Mouse (Mus musculus) midbrain, embryonic 12.5 days (tissue): ENCODE measurements around the gene Naaladl1. TPM values are rescaled to one million over a fixed set of nuclear protein-coding genes. Genes with fewer than 3 reads are reported as not detected.

Experiments
- ATAC-seq: fragments of 200-750 bp; cut with Nextera tagmentation; 2 replicates; pipeline ENCODE4 v1.8.0; 2017; ENCODE audit warnings: low read depth, moderate TSS enrichment, moderate library complexity; ENCODE audit not compliant: low FRiP score
- H3K27ac ChIP-seq: fragments of 300-500 bp; sonication (generic); replicated peaks from 2 replicates; pipeline ENCODE4 v1.5.1; 2016; ENCODE audit warnings: mild to moderate bottlenecking
- H3K27me3 ChIP-seq: fragments of 300-500 bp; sonication (generic); 2 replicates; pipeline ENCODE4 v1.6.1; 2016; ENCODE audit warnings: mild to moderate bottlenecking
- H3K36me3 ChIP-seq: fragments of 300-500 bp; sonication (generic); 2 replicates; pipeline ENCODE4 v1.6.1; 2016
- H3K4me1 ChIP-seq: fragments of 300-500 bp; sonication (generic); 2 replicates; pipeline ENCODE4 v1.6.1; 2016
- H3K4me2 ChIP-seq: fragments of 300-500 bp; sonication (generic); replicated peaks from 2 replicates; pipeline ENCODE4 v1.6.1; 2016; ENCODE audit warnings: mild to moderate bottlenecking, moderate library complexity
- H3K4me3 ChIP-seq: fragments of 300-500 bp; sonication (generic); 2 replicates; pipeline ENCODE4 v1.5.1; 2016; ENCODE audit warnings: mild to moderate bottlenecking
- H3K9ac ChIP-seq: fragments of 300-500 bp; sonication (generic); replicated peaks from 2 replicates; pipeline ENCODE4 v1.6.1; 2016; ENCODE audit warnings: mild to moderate bottlenecking, moderate library complexity
- H3K9me3 ChIP-seq: fragments of 300-500 bp; sonication (generic); 2 replicates; pipeline ENCODE4 v1.6.1; 2016; ENCODE audit warnings: mild to moderate bottlenecking
- WGBS: fragments of 180-500 bp; shearing (Covaris S2); methylation state at CpG from one replicate; pipeline ENCODE4 v1.1.7; 2016; 5-methylcytosine and 5-hydroxymethylcytosine counted together
- polyA plus RNA-seq: library from polyadenylated mRNA; unstranded; fragments of >200 nt; fragmentation: Nextera tagmentation; extraction: Ambion mirVana; gene quantifications from 2 replicates; pipeline ENCODE4 v1.2.1, GENCODE M21; 2016

The Naaladl1 gene
- polyA plus RNA-seq, 1 experiment from 2014 or later = 0.94 TPM

DNA sequence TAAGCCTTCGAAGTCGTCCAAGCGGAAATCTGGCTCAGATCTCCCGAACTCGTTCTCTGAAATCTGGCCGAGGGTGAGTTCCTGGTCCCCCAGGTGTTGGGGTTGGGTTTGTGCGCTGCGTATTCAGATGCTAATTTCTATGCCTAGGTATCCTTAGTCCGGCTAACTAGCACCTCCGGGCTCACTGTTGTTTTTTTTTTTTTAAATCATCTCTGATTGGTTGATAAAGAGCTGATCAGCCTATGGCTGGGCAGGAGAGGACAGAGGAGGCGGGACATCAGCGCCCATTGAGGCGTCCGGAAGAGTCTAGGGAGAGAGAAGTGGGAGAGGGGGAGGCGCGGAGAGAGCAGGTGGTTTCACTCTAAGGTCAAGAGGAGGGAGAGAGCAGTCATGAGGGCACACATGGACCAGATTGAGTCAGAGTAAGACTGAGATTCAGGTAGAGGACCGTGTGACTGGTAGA, 20.1 kb upstream of the Naaladl1 start:
- H3K4me3 ChIP-seq = peak overlapping the region; percentile 79
- H3K27ac ChIP-seq = 0 out of 2 replicates have a peak overlapping the region, but pooled peaks have one; percentile 49
- WGBS = under 1% methylated on average over 17 of the region's 17 CpGs
- no peaks in the 10 kb centered on the region for H3K27me3 ChIP-seq
- peak overlapping the region; percentile 89 for H3K4me2 ChIP-seq
- H3K9me3 ChIP-seq = no peaks in the 10 kb centered on the region
- peak; percentile 64 for ATAC-seq
- H3K36me3 ChIP-seq = peaks cover 61% of the 10 kb centered on the region
- peaks cover 26% of the 10 kb centered on the region for H3K4me1 ChIP-seq
- peak overlapping the region; percentile 56 for H3K9ac ChIP-seq

DNA sequence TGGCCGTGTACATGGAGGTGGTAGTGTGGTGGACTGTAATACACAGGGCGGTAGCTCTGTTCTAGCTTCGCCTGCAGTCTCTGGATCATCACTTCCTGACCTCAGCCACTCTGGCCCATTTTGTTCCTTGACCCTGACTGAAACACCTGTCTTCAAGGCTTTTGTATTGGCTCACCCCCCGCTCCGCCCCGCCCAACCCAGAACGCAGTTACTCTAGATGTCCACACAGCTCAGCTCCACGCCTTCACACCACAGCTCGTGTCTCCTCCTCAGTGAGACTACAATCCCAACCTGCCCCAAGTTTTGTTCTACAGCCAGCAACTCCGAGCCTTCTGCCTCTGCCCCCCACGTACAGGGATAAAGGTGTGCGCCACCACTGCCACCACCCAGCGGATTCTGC, 16.7 kb upstream of the Naaladl1 start:
- no peaks in the 10 kb centered on the region for H3K9me3 ChIP-seq
- WGBS = 93% methylated on average over 13 of the region's 13 CpGs
- H3K27ac ChIP-seq = no peak overlapping the region
- H3K27me3 ChIP-seq = no peaks in the 10 kb centered on the region
- peaks cover 20% of the 10 kb centered on the region for H3K4me1 ChIP-seq
- H3K4me3 ChIP-seq = no peak overlapping the region
- no peak for ATAC-seq
- H3K4me2 ChIP-seq = no peak overlapping the region
- no peak overlapping the region for H3K9ac ChIP-seq
- H3K36me3 ChIP-seq = peaks cover 64% of the 10 kb centered on the region

DNA sequence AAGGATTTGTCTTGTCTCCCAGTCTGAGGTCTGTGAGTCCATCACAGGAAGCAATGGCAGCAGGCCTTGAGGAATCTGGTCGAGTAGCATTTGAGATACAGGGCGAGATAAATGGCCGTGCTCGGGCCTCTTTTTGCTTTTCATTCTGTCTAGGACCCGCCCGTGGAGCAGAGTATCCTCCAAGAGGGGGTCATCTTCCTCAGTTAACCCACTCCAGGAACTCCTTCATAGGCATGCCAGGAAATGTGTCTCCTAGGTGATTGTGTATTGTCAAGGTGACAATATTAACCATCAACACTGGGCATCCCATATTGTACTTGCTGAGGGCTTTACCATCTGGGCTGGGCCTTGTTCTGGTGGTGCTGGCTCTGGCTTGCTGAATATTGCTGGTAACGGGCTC, 11.5 kb upstream of the Naaladl1 start, which contains the start of gene AC131692.1:
TSS of gene AC131692.1 (plus strand) at position 301 of the 400 bp plus-strand sequence.
- H3K27ac ChIP-seq = no peak within 1 kb of the TSS
- H3K4me3 ChIP-seq = no peak within 1 kb of the TSS
- no peaks in the 10 kb centered on the region for H3K4me1 ChIP-seq
- H3K36me3 ChIP-seq = peaks cover 54% of the 10 kb centered on the region
- H3K9ac ChIP-seq = no peak within 1 kb of the TSS
- no peak for ATAC-seq
- no peak within 1 kb of the TSS for H3K4me2 ChIP-seq
- H3K27me3 ChIP-seq = no peaks in the 10 kb centered on the region
- WGBS = 95% methylated on average over 7 of the region's 7 CpGs
- H3K9me3 ChIP-seq = no peaks in the 10 kb centered on the region

DNA sequence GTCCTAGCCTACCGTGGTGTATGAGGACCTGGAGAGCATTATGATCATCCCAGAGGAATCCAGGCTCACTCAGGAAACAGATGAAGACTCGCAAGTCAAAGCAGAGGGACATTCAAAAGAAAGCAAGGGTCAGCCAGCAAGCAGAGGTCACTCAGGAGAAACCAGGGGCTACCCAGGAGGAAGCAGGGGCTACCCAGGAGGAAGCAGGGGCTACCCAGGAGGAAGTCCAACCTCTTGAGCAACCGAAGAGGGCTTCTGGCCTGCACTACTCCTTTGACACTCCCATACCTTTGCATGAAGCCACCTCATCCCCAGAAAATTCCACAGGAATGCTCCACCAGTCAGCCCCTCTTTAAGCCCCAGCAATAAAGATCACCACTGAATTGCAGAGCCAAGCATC, 7.7 kb upstream of the Naaladl1 start:
- WGBS = 89% methylated on average over 3 of the region's 3 CpGs
- Histone ChIP-seq H3K4me1 (no peaks in the 10 kb centered on the region), H3K9ac (no peak overlapping the region), H3K27ac (no peak overlapping the region), H3K27me3 (no peaks in the 10 kb centered on the region), H3K4me2 (no peak overlapping the region), H3K36me3 (peaks cover 27% of the 10 kb centered on the region), H3K4me3 (no peak overlapping the region), H3K9me3 (no peaks in the 10 kb centered on the region)
- ATAC-seq = no peak

DNA sequence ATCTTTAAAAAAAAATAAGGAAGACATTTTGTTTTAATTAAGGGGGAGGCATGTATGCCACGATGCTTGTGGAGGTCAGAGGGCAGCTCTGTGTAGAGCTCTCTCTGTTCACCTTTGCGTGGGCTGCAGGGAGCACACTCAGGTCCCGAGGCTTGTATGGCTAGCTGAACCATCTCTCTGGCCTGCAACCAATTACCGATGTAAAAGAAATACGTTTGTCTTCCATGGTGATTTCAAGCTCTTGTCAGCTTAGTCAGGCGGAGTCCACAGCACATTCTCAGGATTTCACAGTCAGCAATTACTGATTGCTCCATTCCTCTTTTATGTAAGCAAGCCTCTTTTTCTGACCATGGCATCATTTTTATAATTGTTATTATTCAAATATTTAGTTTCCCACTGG, 4.4 kb upstream of the Naaladl1 start:
- WGBS = 83% methylated on average over 6 of the region's 6 CpGs
- H3K4me1 ChIP-seq = no peaks in the 10 kb centered on the region
- no peaks in the 10 kb centered on the region for H3K27me3 ChIP-seq
- no peak for ATAC-seq
- H3K27ac ChIP-seq = no peak overlapping the region
- H3K4me3 ChIP-seq = no peak overlapping the region
- H3K36me3 ChIP-seq = peaks cover 5% of the 10 kb centered on the region; the same call in 1 of the 2 replicates
- no peak overlapping the region for H3K9ac ChIP-seq
- no peak overlapping the region for H3K4me2 ChIP-seq
- H3K9me3 ChIP-seq = no peaks in the 10 kb centered on the region

DNA sequence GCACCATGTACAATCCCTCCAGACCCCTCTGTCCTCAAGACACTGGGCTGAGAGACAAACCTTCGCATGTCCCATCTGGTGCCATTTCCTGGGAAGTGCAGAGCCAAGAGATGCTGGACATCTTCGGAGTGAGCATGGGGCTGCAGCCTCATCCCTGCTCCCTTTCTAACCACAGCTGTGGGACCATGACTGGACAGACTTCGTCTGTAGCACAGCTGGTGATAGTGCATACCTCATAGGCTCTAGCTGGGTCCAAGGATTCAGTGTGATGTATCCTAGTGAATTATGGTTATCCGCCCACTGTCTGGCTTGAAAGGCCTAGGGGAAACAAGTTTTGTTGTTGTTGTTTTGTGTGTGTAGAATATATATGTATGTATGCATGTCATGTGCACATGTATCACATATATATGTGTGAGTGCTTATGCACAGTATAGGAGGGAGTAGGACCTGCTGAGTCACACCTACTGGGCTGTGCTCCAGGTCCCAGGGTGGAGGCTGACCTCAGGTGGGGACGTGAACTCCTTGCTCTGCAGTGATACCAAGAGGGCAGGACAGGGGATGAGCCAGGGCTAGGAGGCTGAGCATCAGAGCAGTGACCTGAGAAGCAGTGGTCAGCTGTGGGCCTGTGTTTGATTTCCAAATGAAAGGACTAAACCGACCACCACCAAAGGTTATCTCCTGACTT, 3.3 kb upstream of the Naaladl1 start:
- Histone ChIP-seq H3K4me3 (no peak overlapping the region), H3K9ac (no peak overlapping the region), H3K4me2 (no peak overlapping the region), H3K36me3 (peaks cover 2% of the 10 kb centered on the region; the same call in 1 of the 2 replicates), H3K9me3 (no peaks in the 10 kb centered on the region), H3K27ac (no peak overlapping the region), H3K4me1 (no peaks in the 10 kb centered on the region), H3K27me3 (no peaks in the 10 kb centered on the region)
- WGBS = 82% methylated on average over 6 of the region's 6 CpGs
- ATAC-seq = no peak

DNA sequence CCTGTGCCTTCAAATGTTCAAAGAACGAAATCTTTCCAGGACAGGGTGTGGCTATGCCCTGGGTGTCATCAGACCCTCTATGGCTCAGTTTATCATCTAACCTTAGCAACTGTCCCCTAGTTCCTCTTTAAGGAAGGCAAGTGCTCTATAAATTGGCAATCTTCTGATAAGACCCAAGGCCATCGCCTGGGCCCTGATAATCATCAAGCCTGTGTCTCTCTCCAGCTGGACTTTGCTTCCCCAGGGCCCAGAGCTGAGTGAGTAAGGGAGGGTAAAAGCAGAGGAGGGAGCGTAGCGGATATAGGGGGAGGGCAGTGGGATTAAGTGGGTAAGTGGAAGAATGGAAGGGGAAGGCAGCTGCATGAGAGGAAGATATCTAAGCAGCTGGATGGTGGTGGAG, 1.1 kb upstream of the Naaladl1 start:
- H3K27ac ChIP-seq = no peak overlapping the region
- WGBS = 71% methylated on average over 4 of the region's 4 CpGs
- no peak overlapping the region for H3K4me2 ChIP-seq
- H3K9me3 ChIP-seq = no peaks in the 10 kb centered on the region
- H3K36me3 ChIP-seq = 0 out of 2 replicates have a peak, but pooled peaks cover 2% of the 10 kb centered on the region
- ATAC-seq = no peak
- H3K27me3 ChIP-seq = no peaks in the 10 kb centered on the region
- H3K4me3 ChIP-seq = no peak overlapping the region
- no peaks in the 10 kb centered on the region for H3K4me1 ChIP-seq
- no peak overlapping the region for H3K9ac ChIP-seq

DNA sequence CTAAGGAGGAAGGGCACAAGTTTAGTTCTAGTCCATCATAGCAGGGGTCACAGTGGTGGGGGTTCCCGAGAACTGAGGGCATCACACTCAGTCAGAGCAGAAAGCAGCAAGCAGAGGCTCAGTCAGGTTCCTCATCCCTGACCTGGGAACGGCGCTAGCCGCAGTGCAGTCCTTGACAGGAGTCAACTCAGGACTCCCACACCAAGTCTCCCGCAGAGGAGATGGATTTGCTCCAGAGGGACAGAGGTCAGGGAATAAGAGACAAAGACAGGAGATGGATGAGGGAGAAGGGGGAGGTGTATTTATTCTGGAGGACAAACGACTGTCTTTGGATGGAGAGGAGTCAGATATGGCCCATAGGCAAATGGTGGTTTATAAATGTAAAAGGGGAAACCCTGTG, 7.5 kb downstream of the Naaladl1 start:
- no peak for ATAC-seq
- peaks cover 12% of the 10 kb centered on the region for H3K4me1 ChIP-seq
- 72% methylated on average over 6 of the region's 6 CpGs for WGBS
- no peak overlapping the region for H3K4me2 ChIP-seq
- H3K4me3 ChIP-seq = no peak overlapping the region
- H3K9ac ChIP-seq = no peak overlapping the region
- H3K27ac ChIP-seq = no peak overlapping the region
- H3K27me3 ChIP-seq = no peaks in the 10 kb centered on the region
- H3K9me3 ChIP-seq = no peaks in the 10 kb centered on the region
- H3K36me3 ChIP-seq = peaks cover 24% of the 10 kb centered on the region

DNA sequence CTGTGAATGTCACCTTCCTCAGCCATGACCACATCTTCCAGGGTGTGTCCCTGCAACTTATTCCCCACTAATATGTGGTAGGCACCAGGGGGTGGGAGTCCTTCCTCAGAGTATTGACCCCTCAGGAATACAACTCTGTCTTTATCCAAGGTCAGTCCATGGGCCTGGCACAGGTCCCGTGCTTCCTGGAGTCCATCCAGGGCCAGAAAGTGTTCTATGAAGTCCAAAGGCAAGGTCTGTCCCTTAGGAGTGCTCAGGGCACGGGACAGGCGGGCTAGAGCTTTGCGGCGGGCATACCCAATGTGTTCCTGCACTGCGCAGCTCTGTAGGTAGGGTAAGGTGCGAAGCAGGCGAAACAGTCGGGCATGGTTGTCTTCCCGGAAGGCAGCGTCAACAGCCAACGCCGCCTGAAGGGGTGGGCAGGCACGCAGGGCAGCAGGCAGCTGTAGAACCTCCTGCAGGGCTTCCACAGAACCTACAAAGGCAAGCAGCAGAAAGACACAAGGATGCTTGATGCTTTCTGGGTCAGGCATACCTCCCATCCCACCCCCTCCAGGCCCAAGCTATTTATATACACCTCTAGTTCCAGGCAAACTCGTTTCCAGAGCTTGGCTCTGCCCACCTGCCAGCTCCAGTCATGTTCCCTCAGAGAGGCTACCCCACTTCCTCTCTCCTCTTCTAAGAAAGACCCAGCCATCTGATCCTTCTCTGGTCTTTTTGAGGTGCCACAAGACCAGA, 10.7 kb downstream of the Naaladl1 start:
- peaks cover 24% of the 10 kb centered on the region for H3K36me3 ChIP-seq

DNA sequence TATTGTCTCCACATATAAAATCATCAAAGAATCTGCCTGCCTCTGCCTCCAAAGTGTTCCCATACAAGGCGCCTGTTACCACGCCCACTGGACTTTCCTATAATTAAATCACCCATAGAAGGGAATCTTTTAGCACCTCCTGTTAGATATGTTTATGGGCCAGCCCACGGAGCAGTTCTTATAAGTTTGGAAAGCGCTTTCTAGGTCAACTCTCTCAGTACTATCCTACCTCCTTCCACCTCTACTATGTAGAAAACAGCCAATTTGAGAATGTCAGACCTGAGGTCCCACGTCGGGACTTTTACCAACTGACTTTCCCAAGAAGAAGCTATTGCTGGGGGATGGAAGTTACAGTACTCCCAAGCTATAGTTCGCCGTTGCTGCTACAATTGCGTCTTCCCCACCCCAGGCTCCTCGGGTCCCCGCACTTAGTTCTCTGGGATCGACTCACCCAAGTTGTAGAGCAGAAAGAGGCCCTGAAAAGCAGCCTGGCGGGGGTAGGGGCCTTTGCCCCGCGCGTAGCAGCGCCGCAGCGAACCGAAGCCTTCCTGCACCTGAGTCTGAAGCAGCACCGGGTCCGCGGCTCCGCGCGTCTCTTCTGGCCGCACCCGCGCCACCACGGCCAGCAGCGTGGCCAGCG, 11.9 kb downstream of the Naaladl1 start:
- Histone ChIP-seq H3K4me3 (peak overlapping the region; percentile 89), H3K36me3 (peaks cover 24% of the 10 kb centered on the region), H3K27ac (peak overlapping the region; percentile 96), H3K9me3 (no peaks in the 10 kb centered on the region), H3K4me1 (peaks cover 25% of the 10 kb centered on the region), H3K9ac (peak overlapping the region; percentile 91), H3K4me2 (peak overlapping the region; percentile 95), H3K27me3 (no peaks in the 10 kb centered on the region)
- WGBS = 5% methylated on average over 32 of the region's 32 CpGs
- ATAC-seq = no peak

More for the DNA sequence above, 10.7 kb downstream of the Naaladl1 start:
- ATAC-seq = no peak
- no peak overlapping the region for H3K27ac ChIP-seq
- 0 out of 2 replicates have a peak overlapping the region, but pooled peaks have one; percentile 89 for H3K4me3 ChIP-seq
- WGBS = 94% methylated on average over 15 of the region's 15 CpGs
- H3K4me1 ChIP-seq = peaks cover 23% of the 10 kb centered on the region
- H3K9me3 ChIP-seq = no peaks in the 10 kb centered on the region
- no peaks in the 10 kb centered on the region for H3K27me3 ChIP-seq
- H3K4me2 ChIP-seq = 0 out of 2 replicates have a peak overlapping the region, but pooled peaks have one; percentile 95
- no peak overlapping the region for H3K9ac ChIP-seq

DNA sequence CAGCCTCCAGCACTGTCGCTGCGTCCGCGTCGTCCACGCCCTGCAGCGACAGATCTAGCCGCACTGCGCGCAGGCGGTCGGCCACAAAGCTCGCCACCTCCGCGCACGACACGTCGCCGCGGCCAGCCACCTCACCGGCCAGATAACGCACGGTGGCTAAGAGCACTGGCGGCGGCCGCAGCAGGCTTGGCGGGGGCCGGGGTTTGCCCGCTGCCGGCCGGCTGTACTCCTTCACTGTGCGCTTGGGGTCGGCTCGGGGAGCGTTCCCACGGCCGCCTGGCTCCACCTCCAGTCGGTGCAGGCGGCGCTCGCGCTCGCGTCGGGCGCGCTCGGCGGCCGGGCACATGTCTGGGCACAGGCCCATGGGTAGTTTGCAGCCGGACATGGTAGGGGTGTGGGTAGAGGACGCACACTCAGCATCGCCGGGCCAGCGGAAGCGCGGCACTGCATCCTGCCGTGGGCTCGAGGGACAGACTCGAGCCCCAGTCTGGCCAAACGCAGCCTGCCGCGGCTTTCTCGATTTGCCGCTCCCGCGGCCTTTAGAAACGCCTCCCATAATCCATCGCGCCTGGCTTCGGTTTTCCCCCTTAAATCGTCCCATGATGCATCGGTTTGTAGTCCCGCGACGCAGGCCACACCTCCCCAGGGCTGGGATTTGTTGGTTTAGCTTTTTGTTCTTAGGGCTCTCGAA, 12.5 kb downstream of the Naaladl1 start, which contains the start of gene Sac3d1:
TSS of gene Sac3d1 (minus strand) at position 665 of the 691 bp plus-strand sequence.
- peak within 1 kb of the TSS; percentile 95 for H3K4me2 ChIP-seq
- H3K9ac ChIP-seq = peak within 1 kb of the TSS; percentile 91
- ATAC-seq = peak; percentile 88
- no peaks in the 10 kb centered on the region for H3K27me3 ChIP-seq
- peak within 1 kb of the TSS; percentile 89 for H3K4me3 ChIP-seq
- peak within 1 kb of the TSS; percentile 96 for H3K27ac ChIP-seq
- H3K36me3 ChIP-seq = peaks cover 24% of the 10 kb centered on the region
- peaks cover 25% of the 10 kb centered on the region for H3K4me1 ChIP-seq
- under 1% methylated on average over 62 of the region's 77 CpGs for WGBS
- H3K9me3 ChIP-seq = no peaks in the 10 kb centered on the region
